Mouse (Mus musculus): Measurements from ENCODE around the gene Wfikkn2. TPM values are rescaled to one million over a fixed set of nuclear protein-coding genes. Genes with fewer than 3 reads are reported as not detected.

Gene Wfikkn2
- total RNA-seq, 2 experiments from 2014 or later = 2.0 to 2.2 TPM

- intact Hi-C loops (cut with DNase I) = no loop called here
- no peak for DNase-seq
Measured at GRCm38 (mm10) chr11:94200422-94200821, 45.4 kb downstream of the Wfikkn2 start.

DNA sequence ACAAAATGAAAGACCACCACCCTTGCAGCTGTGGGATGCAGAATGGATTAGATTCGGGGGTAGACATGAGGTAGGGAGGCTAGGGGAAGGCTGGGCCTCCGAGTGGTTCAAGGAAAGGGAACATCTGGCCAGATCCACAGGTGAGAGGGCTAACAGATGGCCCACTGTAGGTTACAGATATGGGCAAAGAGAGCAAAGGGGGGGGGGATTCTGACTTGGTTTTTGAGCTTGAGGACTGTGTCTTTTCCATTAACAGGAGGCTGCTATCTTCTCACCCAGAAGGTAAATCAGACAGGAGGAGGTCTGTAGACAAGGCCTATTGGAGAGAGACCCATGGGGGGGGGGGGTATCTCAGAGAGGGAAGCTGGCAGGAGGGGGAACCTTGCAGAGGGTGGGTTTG, 46.0 kb downstream of the Wfikkn2 start:
- intact Hi-C loops (cut with DNase I) = no loop called here
- no peak for DNase-seq

GRCm38 (mm10) chr11:94198405-94199146, 47.2 kb downstream of the Wfikkn2 start:
- intact Hi-C loops (cut with DNase I) = no loop called here
- no peak for DNase-seq

DNA sequence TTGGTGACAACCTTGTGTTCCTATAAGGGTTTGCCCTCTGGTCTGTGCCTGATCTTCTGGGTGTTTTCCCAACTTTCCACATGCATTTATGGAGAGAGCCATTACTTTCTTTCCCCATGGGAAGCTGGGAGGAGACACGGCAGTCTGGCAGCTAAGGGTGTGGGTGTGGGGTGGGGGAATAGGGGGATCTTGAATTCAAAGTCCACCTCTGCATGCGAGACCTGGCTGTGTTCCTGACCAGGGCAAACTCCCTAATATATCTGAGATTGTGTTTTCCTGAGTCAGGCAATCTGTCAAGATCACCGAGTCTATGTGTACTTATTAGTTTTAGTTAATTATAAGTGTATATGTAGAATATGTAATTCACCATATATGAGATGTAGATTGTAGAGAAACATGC, 49.5 kb downstream of the Wfikkn2 start:
- no peak for DNase-seq
- intact Hi-C loops (cut with DNase I) = no loop called here

DNA sequence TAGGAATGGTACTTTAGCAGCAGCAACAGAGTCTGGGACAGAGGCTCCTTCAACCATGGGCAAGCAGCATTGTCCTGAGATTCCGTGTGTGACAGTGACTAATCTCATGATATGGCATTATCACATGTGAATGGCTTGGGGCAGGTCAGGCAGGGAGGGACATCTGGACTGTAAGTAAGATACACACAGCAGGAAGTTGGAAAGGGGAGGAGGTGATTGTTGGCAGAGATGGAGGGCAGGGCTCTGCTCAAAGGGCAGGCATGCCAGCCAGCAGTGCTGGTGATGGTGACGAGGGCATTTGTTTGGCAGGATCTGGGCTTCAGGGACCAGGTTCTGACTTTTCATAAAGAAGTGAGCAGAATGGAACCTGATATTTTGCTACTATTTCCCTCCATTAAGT, 52.7 kb downstream of the Wfikkn2 start:
- intact Hi-C loops (cut with DNase I) = no loop called here
- peak; percentile 36 to 50 for DNase-seq

DNA sequence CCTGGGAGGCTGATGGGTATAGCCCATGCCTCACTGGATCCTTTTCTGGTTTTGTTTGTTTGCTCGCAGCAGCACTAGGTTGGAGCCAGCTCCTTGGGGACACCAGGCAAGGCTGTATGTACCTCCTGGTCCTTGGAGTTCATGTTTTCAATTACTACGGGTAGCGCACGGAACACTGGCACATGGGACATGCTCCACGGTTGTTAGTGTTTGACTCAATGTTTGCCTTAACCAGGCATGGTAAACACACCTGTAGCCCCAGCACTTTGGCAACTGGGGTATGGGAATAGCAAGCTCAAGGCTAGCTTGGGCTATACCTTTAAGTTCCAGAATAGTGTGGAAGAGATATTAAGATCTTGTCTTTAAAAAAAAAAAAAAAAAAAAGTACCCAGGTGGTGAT, 55.1 kb downstream of the Wfikkn2 start:
- no peak for DNase-seq
- intact Hi-C loops (cut with DNase I) = no loop called here

DNA sequence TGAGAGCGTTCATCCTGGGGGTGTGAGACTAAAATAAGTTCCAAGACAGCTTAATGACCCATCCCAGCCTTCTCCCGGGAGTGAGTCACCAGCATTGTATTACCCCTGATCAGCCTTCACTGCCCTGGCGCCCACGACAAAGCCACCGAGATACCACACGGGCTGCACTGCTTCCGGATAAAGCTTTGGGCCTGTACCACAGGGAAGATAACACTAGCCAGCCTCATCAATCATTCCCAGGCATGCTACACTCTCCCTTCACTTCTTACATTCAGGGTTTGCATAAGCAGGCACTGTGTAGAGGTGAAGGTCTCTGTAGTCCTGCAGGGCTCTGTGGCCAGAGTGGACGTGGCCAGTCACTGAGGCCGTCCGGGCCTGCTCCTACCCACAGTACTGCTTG, 56.2 kb downstream of the Wfikkn2 start:
- DNase-seq = no peak
- intact Hi-C loops (cut with DNase I) = no loop called here

Other genes with a start within 250 kb of the Wfikkn2 start
- gene Spag9, start 249.9 kb downstream of the Wfikkn2 start, total RNA-seq (2021) = 100 to 1,000 TPM; 165 TPM
- gene Tob1, start 34.6 kb downstream of the Wfikkn2 start, total RNA-seq (2021) = 10 to 100 TPM; 67.4 to 81.0 TPM
- not detected for gene Gm21885, start 35.9 kb upstream of the Wfikkn2 start, total RNA-seq (2021)
- gene Luc7l3, start 76.0 kb upstream of the Wfikkn2 start, total RNA-seq (2021) = 10 to 100 TPM; 44.2 to 48.1 TPM
- 100 to 1,000 TPM; 213 to 228 TPM for gene Ankrd40, start 82.0 kb upstream of the Wfikkn2 start, total RNA-seq (2021)
- gene Abcc3, start 147.0 kb upstream of the Wfikkn2 start, total RNA-seq (2021) = 1 to 10 TPM; 2.8 TPM
- 10 to 100 TPM; 33.4 to 41.3 TPM for gene Cacna1g, start 228.2 kb upstream of the Wfikkn2 start, total RNA-seq (2021)
- 1 to 10 TPM in 1 of 2 experiments, under 1 TPM in 1; 0.31 to 1.2 TPM for gene Spata20, start 240.2 kb upstream of the Wfikkn2 start, total RNA-seq (2021)

Data from heart, postnatal 10 days (tissue).